Mouse (Mus musculus): ENCODE measurements around the gene Hist1h2bk.

Hist1h2bk gene

DNA sequence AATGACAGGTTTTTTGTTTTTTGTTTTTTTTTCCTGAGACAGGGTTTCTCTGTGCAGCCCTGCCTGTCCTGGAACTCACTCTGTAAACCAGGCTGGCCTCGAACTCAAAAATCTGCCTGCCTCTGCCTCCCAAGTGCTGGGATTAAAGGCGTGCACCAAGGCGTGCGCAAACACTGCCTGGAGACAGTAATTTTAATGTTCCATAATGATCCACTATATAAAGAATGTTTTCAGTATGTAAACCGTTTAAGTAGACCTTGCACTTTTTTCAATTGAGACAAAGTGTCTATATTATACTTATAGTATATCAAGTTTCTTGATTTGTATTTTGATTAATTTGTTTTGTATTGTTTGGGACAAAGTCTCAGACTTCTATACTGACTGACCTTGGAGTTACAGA, 3.7 kb downstream of the Hist1h2bk start:
- in situ Hi-C loops (cut with MboI, MseI) = loop anchor here (5.0 kb wide), 1 partner anchor 322 kb away; the partner anchor contains the start of genes Hist1h2ai, Hist1h2bl and Hist1h3h

GRCm38 (mm10) chr13:22039951-22040463, 4.3 kb downstream of the Hist1h2bk start:
- in situ Hi-C loops (cut with MboI, MseI) = loop anchor here (5.0 to 10.0 kb wide), 3 partner anchors 323 to 1725 kb away; partner anchors contain the start of genes Hist1h1a, Hist1h2af, Hist1h2ai and Hist1h2bl

DNA sequence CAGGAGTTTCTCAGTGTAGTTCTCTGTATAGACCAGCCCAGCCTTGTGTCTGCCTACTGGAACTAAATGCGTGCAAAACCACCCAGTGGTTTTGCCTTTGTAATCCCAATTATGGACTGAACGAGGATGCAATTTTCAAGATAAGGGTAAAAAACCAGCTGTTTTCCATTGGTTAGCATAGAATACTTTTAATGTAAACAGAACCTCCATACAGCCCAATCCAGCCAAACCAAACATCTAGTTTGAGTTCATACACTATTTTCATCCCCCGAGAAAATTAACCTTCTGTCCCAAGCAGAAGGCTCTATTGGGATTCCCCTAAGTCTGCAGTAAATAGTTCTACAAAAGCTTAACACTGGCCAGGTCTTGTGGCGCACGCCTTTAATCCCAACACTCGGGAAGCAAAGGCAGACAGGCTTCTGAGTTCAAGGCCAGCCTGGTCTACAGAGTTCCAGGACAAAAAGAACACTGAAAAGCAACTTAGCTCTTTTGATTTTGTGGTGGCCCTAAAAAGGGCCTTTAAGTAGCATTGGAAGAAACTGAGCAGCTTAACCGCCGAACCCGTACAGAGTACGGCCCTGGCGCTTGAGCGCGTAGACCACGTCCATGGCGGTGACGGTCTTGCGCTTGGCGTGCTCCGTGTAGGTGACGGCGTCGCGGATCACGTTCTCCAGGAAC, 4.9 kb downstream of the Hist1h2bk start:
- in situ Hi-C loops (cut with MboI, MseI) = loop anchor here (10.0 kb wide), 2 partner anchors 1494 to 1724 kb away; partner anchors contain the start of genes Hist1h1a, Hist1h2af, Hist1h3a and Hist1h3g

- in situ Hi-C loops (cut with MboI, MseI) = loop anchor here (10.0 kb wide), 2 partner anchors 1494 to 1724 kb away; partner anchors contain the start of genes Hist1h1a, Hist1h2af, Hist1h3a and Hist1h3g
These were observed 5.5 kb downstream of the Hist1h2bk start, which contains the start of gene Hist1h4i for GRCm38 (mm10) chr13:22041142-22041536. Gene Hist1h4i (minus strand): TSS chr13:22041362.

- in situ Hi-C loops (cut with MboI, MseI) = loop anchor here (10.0 kb wide), 2 partner anchors 1493 to 1723 kb away; partner anchors contain the start of genes Hist1h1a, Hist1h2af, Hist1h3a and Hist1h3g
These were observed 6.2 kb downstream of the Hist1h2bk start for GRCm38 (mm10) chr13:22041651-22042567.

DNA sequence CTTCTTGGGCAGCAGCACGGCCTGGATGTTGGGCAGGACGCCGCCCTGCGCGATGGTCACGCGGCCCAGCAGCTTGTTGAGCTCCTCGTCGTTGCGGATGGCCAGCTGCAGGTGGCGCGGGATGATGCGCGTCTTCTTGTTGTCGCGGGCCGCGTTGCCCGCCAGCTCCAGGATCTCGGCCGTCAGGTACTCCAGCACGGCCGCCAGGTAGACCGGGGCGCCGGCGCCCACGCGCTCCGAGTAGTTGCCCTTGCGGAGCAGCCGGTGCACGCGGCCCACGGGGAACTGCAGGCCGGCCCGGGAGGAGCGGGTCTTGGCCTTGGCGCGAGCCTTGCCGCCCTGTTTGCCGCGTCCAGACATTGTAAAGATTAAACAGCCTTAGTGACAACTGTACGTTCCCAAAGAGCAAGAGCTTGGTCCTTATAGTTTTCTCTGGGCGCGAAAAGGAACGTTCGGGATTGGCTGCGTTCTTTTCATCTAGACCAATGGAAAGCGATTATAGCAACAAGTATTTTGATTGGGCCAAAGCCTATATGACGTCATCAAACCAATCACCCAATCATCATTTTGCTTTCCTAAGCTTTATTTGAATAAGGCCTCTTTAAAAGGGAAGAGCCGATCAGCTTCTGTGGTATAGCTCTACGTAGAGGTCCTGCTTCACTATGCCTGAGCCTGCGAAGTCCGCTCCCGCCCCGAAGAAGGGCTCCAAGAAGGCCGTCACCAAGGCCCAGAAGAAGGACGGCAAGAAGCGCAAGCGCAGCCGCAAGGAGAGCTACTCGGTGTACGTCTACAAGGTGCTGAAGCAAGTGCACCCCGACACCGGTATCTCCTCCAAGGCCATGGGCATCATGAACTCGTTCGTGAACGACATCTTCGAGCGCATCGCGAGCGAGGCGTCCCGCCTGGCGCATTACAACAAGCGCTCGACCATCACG, 7.2 kb downstream of the Hist1h2bk start, which contains the start of the genes Hist1h2ag and Hist1h2bj:
Gene Hist1h2ag, minus strand, starts transcription at position 377 of the 935 bp plus-strand sequence.
Gene Hist1h2bj, plus strand, starts transcription at position 647 of the 935 bp plus-strand sequence.
- in situ Hi-C loops (cut with MboI, MseI) = loop anchor here (10.0 kb wide), 2 partner anchors 1492 to 1722 kb away; partner anchors contain the start of genes Hist1h1a, Hist1h2af, Hist1h3a and Hist1h3g

- in situ Hi-C loops (cut with MboI, MseI) = loop anchor here (10.0 kb wide), 2 partner anchors 1491 to 1721 kb away; partner anchors contain the start of genes Hist1h1a, Hist1h2af, Hist1h3a and Hist1h3g
These were observed 8.1 kb downstream of the Hist1h2bk start for GRCm38 (mm10) chr13:22043503-22044431.

DNA sequence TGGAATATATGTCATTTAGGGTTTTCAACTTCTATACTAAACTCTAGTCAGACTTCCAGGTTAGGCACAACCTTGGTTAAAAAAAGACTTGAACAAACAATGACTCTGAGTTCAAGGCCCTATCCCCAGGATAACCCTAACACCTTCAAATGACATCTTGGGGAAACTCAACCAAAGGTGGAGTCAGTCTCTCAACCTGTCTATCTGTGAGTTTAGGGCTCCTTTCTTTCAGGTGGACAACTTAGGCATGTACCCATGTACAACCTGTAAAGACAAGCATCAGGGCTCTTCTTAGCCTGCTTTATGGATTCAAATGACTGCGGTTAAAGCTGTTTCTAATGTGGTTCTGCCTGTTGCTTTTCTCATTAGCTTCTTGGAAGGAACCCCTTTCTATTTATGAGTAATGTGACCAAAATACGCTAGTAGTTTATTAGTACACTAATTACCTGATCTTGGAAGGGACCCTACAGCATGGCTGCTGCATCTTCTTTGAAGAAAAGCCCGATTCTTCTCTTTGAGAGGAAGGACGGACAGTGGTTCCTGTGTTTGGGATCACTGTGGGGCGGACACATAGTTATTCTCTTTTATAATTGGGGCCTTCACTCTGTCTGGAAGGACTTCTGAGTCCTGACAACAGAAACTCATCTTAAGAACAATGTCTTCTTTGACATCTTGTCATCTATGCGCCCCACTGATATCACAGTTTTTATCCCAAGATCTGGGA, 8.9 kb downstream of the Hist1h2bk start:
- in situ Hi-C loops (cut with MboI, MseI) = loop anchor here (10.0 kb wide), 2 partner anchors 1490 to 1720 kb away; partner anchors contain the start of genes Hist1h1a, Hist1h2af, Hist1h3a and Hist1h3g

DNA sequence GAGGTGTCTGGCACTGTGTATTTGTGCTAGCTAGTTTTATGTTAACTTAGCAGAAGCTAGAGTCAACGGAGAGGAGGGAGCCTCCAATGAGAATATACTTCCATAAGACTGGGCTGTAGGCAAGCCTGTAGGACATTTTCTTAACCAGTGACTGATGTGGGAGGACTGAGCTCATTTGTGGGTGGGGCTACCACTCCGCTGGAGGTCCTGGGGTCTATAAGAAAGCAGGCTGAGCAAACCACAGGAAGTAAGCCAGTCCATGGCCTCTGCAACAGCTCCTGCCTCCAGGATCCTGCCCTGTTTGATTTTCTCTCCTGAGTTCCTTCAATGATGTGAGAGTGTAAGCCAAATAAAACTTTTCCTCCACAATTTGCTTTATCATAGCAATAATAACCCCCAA, 9.6 kb downstream of the Hist1h2bk start:
- in situ Hi-C loops (cut with MboI, MseI) = loop anchor here (10.0 kb wide), 2 partner anchors 1489 to 1719 kb away; partner anchors contain the start of genes Hist1h1a, Hist1h2af, Hist1h3a and Hist1h3g

DNA sequence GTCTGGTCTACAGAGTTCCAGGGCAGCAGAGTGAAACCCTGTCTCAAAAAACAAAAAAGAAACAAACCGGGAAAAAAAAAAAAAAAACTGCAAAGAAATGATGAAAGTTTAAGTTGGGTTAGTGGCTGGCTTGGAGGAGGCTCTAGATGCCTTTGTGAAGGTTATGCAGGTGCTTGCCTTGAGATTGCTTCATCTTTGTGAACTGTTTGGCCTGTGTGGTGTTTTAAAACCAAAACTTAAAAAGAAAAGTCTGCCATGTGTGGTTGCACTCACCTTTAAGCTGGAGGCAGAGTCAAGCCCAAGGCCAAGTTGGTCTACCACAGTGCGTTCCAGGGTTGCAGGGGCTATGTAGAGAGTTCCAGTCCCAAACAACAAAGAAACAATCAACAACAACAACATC, 13.4 kb downstream of the Hist1h2bk start:
- in situ Hi-C loops (cut with MboI, MseI) = loop anchor here (10.0 kb wide), 2 partner anchors 1486 to 1716 kb away; partner anchors contain the start of genes Hist1h1a, Hist1h2af, Hist1h3a and Hist1h3g

GRCm38 (mm10) chr13:22049737-22050440, 14.2 kb downstream of the Hist1h2bk start:
- in situ Hi-C loops (cut with MboI, MseI) = loop anchor here (5.0 to 10.0 kb wide), 3 partner anchors 1352 to 1715 kb away; partner anchors contain the start of genes Hist1h1a, Hist1h2af, Hist1h3a and Hist1h3g

DNA sequence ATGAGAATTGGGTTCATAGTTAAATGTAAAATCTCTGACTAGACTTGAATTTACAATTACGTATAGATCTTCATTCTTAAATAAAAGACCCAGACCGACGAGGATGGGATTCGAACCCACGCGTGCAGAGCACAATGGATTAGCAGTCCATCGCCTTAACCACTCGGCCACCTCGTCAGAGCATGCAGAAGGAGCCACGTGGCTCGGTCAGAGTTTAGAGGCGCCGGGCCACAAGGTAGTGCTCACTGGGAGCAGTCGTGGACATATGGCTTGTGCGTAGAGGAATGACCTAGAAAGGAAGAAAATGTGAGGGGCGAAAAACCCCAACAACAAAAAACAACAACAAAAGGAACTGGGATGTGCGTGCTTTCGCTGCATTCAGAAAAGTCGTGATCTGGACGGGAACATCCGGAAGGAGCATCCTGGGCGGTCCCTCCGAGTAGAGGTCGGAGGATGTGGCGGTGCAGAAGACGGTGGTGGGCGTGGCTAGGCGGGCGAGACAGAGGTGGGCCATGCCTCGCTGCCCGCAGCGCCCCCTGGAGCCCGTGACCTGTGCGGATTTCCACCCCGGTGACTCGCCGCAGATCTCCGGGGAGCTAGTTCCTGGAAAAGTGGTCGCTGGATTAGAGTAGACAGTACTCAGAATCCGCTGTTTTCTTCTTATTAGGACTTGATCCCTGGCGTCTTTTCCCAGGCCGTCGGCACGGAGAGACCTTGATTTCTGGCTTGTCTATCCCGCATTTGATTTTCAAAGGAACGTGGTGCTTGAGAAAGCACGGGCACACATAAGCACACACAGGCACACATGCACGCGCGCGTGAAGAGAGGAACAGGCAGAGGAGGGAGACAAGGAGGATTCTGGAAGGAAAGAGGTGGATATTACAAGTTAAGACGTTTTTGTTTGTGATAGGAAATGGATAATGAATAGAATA, 15.2 kb downstream of the Hist1h2bk start:
- in situ Hi-C loops (cut with MboI, MseI) = loop anchor here (5.0 kb wide), 1 partner anchor 1351 kb away; no protein-coding TSS in a partner anchor

DNA sequence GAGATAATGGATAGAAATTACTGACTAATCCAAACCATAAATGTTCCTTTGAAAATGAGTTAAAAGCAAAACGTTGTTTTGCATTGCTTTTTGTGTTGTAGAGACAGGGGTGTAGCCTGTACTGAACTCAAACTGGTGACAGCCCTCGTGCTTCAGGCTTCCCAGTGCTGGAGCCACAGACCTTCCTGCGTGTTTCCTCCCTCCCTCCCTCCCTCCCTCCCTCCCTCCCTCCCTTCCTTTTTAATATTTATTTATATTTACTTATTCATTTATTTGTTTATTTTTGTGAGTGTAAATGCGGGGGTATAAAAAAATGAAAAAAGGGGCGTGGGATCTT, 15.8 kb downstream of the Hist1h2bk start:
- in situ Hi-C loops (cut with MboI, MseI) = loop anchor here (5.0 kb wide), 1 partner anchor 1351 kb away; no protein-coding TSS in a partner anchor

DNA sequence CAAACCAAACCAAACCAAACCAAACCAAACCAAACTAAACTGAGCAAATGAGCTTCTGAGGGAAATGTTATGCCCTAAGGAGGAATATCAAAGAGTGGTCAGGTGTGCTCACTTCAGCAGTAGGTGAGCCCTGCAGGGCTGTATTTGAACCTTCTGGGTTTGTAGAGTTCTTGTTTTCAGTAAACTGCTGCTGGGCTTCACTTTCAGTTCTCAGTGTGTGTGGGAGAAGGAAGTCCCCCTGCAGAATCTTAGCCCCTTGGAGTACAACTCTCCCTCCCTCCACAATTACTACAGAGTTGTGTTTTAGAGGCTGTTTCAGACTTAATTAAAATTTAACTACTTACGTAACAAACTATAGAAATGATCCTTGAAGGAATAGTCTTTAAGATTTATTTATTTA, 18.1 kb downstream of the Hist1h2bk start:
- in situ Hi-C loops (cut with MboI, MseI) = loop anchor here (5.0 kb wide), 1 partner anchor 1349 kb away; no protein-coding TSS in a partner anchor

GRCm38 (mm10) chr13:22061422-22061821, 25.8 kb downstream of the Hist1h2bk start:
- in situ Hi-C loops (cut with MboI, MseI) = no loop called here

- in situ Hi-C loops (cut with MboI, MseI) = no loop called here
These were observed 27.8 kb downstream of the Hist1h2bk start for GRCm38 (mm10) chr13:22063468-22063867.
